Mouse (Mus musculus): ENCODE data around the gene Cacna1g. TPM values are rescaled to one million over a fixed set of nuclear protein-coding genes. Genes with fewer than 3 reads are reported as not detected.

The Cacna1g gene
- polyA plus RNA-seq, 1 experiment from 2014 or later = 10.9 TPM

GRCm38 (mm10) chr11:94469136-94470064, 4.6 kb downstream of the Cacna1g start:
- Histone ChIP-seq H3K4me2 (ENCODE audit: low read depth, low read length) (peak overlapping the region; percentile 27), H3K9ac (replicated peaks; ENCODE audit: low read length) (peak overlapping the region; percentile 28), H3K27me3 (ENCODE audit: control insufficient read depth, insufficient read depth, low read length) (no peaks in the 10 kb centered on the region), H3K27ac (replicated peaks; ENCODE audit: low read depth, low read length) (peak overlapping the region; percentile 77), H3K9me3 (replicated peaks; ENCODE audit: control insufficient read depth, low read length) (no peaks in the 10 kb centered on the region), H3K4me3 (ENCODE audit: low read depth, low read length) (0 out of 2 replicates have a peak overlapping the region, but pooled peaks have one; percentile 0), H3K36me3 (replicated peaks; ENCODE audit: control insufficient read depth, insufficient read depth, low read depth, low read length) (no peaks in the 10 kb centered on the region), H3K4me1 (ENCODE audit: control insufficient read depth, insufficient read depth, low read length) (peaks cover 12% of the 10 kb centered on the region)
- ATAC-seq (replicated peaks; ENCODE audit: insufficient number of reproducible peaks, low FRiP score, low TSS enrichment, low read depth) = no peak
- DNase-seq (ENCODE audit: low spot score) = peak; percentile 47
- WGBS = 15% methylated on average over 9 of the region's 9 CpGs

- no peaks in the 10 kb centered on the region for H3K36me3 ChIP-seq (replicated peaks; ENCODE audit: control insufficient read depth, insufficient read depth, low read depth, low read length)
Observed at GRCm38 (mm10) chr11:94468582-94469064, 5.4 kb downstream of the Cacna1g start.

GRCm38 (mm10) chr11:94466333-94466855, 7.6 kb downstream of the Cacna1g start:
- no peak overlapping the region for H3K4me3 ChIP-seq (ENCODE audit: low read depth, low read length)
- 91% methylated on average over 17 of the region's 17 CpGs for WGBS
- H3K9ac ChIP-seq (replicated peaks; ENCODE audit: low read length) = no peak overlapping the region
- no peak for DNase-seq (ENCODE audit: low spot score)
- H3K36me3 ChIP-seq (replicated peaks; ENCODE audit: control insufficient read depth, insufficient read depth, low read depth, low read length) = no peaks in the 10 kb centered on the region
- H3K4me2 ChIP-seq (ENCODE audit: low read depth, low read length) = no peak overlapping the region
- no peaks in the 10 kb centered on the region for H3K9me3 ChIP-seq (replicated peaks; ENCODE audit: control insufficient read depth, low read length)
- no peaks in the 10 kb centered on the region for H3K27me3 ChIP-seq (ENCODE audit: control insufficient read depth, insufficient read depth, low read length)
- ATAC-seq (replicated peaks; ENCODE audit: insufficient number of reproducible peaks, low FRiP score, low TSS enrichment, low read depth) = no peak
- peaks cover 12% of the 10 kb centered on the region for H3K4me1 ChIP-seq (ENCODE audit: control insufficient read depth, insufficient read depth, low read length)
- H3K27ac ChIP-seq (replicated peaks; ENCODE audit: low read depth, low read length) = no peak overlapping the region

More at GRCm38 (mm10) chr11:94468582-94469064, 5.4 kb downstream of the Cacna1g start:
- Histone ChIP-seq H3K27me3 (ENCODE audit: control insufficient read depth, insufficient read depth, low read length) (no peaks in the 10 kb centered on the region), H3K4me3 (ENCODE audit: low read depth, low read length) (no peak overlapping the region), H3K9ac (replicated peaks; ENCODE audit: low read length) (no peak overlapping the region), H3K9me3 (replicated peaks; ENCODE audit: control insufficient read depth, low read length) (no peaks in the 10 kb centered on the region), H3K4me1 (ENCODE audit: control insufficient read depth, insufficient read depth, low read length) (peaks cover 12% of the 10 kb centered on the region), H3K27ac (replicated peaks; ENCODE audit: low read depth, low read length) (peak overlapping the region; percentile 77), H3K4me2 (ENCODE audit: low read depth, low read length) (no peak overlapping the region; the same call in 1 of the 2 replicates)
- WGBS = 29% methylated on average over 4 of the region's 4 CpGs
- DNase-seq (ENCODE audit: low spot score) (peak; percentile 83), ATAC-seq (replicated peaks; ENCODE audit: insufficient number of reproducible peaks, low FRiP score, low TSS enrichment, low read depth) (peak; percentile 24)

GRCm38 (mm10) chr11:94464170-94464569, 9.8 kb downstream of the Cacna1g start:
- Histone ChIP-seq H3K27ac (replicated peaks; ENCODE audit: low read depth, low read length) (no peak overlapping the region), H3K9ac (replicated peaks; ENCODE audit: low read length) (no peak overlapping the region), H3K4me2 (ENCODE audit: low read depth, low read length) (no peak overlapping the region), H3K4me1 (ENCODE audit: control insufficient read depth, insufficient read depth, low read length) (peaks cover 8% of the 10 kb centered on the region), H3K9me3 (replicated peaks; ENCODE audit: control insufficient read depth, low read length) (no peaks in the 10 kb centered on the region), H3K27me3 (ENCODE audit: control insufficient read depth, insufficient read depth, low read length) (no peaks in the 10 kb centered on the region), H3K4me3 (ENCODE audit: low read depth, low read length) (no peak overlapping the region), H3K36me3 (replicated peaks; ENCODE audit: control insufficient read depth, insufficient read depth, low read depth, low read length) (no peaks in the 10 kb centered on the region)
- WGBS = 51% methylated on average over 2 of the region's 2 CpGs
- ATAC-seq (replicated peaks; ENCODE audit: insufficient number of reproducible peaks, low FRiP score, low TSS enrichment, low read depth) (no peak), DNase-seq (ENCODE audit: low spot score) (no peak)

- WGBS = 93% methylated on average over 11 of the region's 11 CpGs
- no peak for DNase-seq (ENCODE audit: low spot score)
- H3K9me3 ChIP-seq (replicated peaks; ENCODE audit: control insufficient read depth, low read length) = no peaks in the 10 kb centered on the region
- H3K36me3 ChIP-seq (replicated peaks; ENCODE audit: control insufficient read depth, insufficient read depth, low read depth, low read length) = no peaks in the 10 kb centered on the region
- no peak overlapping the region for H3K4me3 ChIP-seq (ENCODE audit: low read depth, low read length)
- no peak overlapping the region for H3K9ac ChIP-seq (replicated peaks; ENCODE audit: low read length)
- H3K27me3 ChIP-seq (ENCODE audit: control insufficient read depth, insufficient read depth, low read length) = no peaks in the 10 kb centered on the region
- ATAC-seq (replicated peaks; ENCODE audit: insufficient number of reproducible peaks, low FRiP score, low TSS enrichment, low read depth) = no peak
- no peak overlapping the region for H3K4me2 ChIP-seq (ENCODE audit: low read depth, low read length)
- no peak overlapping the region for H3K27ac ChIP-seq (replicated peaks; ENCODE audit: low read depth, low read length)
- no peaks in the 10 kb centered on the region; the same call in none of the 2 replicates for H3K4me1 ChIP-seq (ENCODE audit: control insufficient read depth, insufficient read depth, low read length)
Observed at GRCm38 (mm10) chr11:94461856-94462255, 12.1 kb downstream of the Cacna1g start.

GRCm38 (mm10) chr11:94457001-94457400, 17.0 kb downstream of the Cacna1g start:
- Histone ChIP-seq H3K27me3 (ENCODE audit: control insufficient read depth, insufficient read depth, low read length) (no peaks in the 10 kb centered on the region), H3K27ac (replicated peaks; ENCODE audit: low read depth, low read length) (no peak overlapping the region), H3K36me3 (replicated peaks; ENCODE audit: control insufficient read depth, insufficient read depth, low read depth, low read length) (no peaks in the 10 kb centered on the region; the same call in 1 of the 2 replicates), H3K4me1 (ENCODE audit: control insufficient read depth, insufficient read depth, low read length) (no peaks in the 10 kb centered on the region), H3K9me3 (replicated peaks; ENCODE audit: control insufficient read depth, low read length) (no peaks in the 10 kb centered on the region), H3K9ac (replicated peaks; ENCODE audit: low read length) (no peak overlapping the region), H3K4me2 (ENCODE audit: low read depth, low read length) (no peak overlapping the region), H3K4me3 (ENCODE audit: low read depth, low read length) (no peak overlapping the region)
- DNase-seq (ENCODE audit: low spot score) (no peak), ATAC-seq (replicated peaks; ENCODE audit: insufficient number of reproducible peaks, low FRiP score, low TSS enrichment, low read depth) (no peak)
- 73% methylated on average over 15 of the region's 15 CpGs for WGBS

GRCm38 (mm10) chr11:94456347-94456746, 17.7 kb downstream of the Cacna1g start:
- Histone ChIP-seq H3K4me3 (ENCODE audit: low read depth, low read length) (no peak overlapping the region), H3K9ac (replicated peaks; ENCODE audit: low read length) (no peak overlapping the region), H3K4me2 (ENCODE audit: low read depth, low read length) (no peak overlapping the region), H3K27ac (replicated peaks; ENCODE audit: low read depth, low read length) (no peak overlapping the region), H3K9me3 (replicated peaks; ENCODE audit: control insufficient read depth, low read length) (no peaks in the 10 kb centered on the region), H3K36me3 (replicated peaks; ENCODE audit: control insufficient read depth, insufficient read depth, low read depth, low read length) (no peaks in the 10 kb centered on the region; the same call in 1 of the 2 replicates), H3K27me3 (ENCODE audit: control insufficient read depth, insufficient read depth, low read length) (no peaks in the 10 kb centered on the region), H3K4me1 (ENCODE audit: control insufficient read depth, insufficient read depth, low read length) (no peaks in the 10 kb centered on the region)
- WGBS = 75% methylated on average over 3 of the region's 3 CpGs
- no peak for DNase-seq (ENCODE audit: low spot score)
- no peak for ATAC-seq (replicated peaks; ENCODE audit: insufficient number of reproducible peaks, low FRiP score, low TSS enrichment, low read depth)
